Mouse (Mus musculus): ENCODE results near the gene Clic1.

Clic1 gene

DNA sequence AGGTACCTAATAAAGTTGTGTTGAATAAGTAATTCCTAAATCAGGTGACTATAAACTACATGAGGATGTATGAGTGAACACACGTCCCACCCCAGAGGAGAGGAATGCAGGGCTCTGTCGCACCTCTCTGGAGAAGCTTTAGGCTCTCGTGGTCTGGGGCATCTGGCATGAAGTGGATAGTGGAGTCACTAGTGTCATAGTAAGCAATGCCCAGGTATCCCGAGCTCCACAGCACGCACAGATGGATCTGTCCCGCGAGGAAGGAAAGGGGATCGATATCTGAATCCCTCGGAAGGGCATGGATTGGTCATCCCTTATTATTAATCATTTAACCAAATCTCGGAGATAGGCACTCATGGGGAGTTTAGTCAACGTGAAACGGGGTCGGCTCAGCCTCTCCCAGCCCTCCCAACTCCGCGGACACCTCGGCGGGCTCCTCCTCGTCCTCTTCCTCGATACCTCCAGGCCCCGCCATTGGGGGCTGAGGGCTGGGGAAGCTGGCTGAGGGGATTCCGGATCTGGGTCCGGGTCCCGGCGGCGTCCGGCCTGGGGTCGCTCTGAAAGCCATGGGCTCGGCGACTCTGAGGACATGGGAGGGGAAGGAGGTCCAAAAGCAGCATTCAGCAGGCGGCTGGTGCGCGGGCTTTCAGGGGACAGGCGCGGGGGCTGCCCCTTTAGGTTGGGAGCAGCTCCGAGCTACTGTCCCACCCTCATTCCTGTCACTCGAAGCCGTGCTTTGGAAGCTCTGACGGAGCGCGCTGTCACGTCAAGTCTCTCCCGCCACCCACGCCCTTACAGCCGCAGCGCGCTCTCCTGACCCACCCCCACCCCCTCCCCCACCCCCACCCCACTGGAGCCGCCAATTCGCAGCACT is 3.7 kb upstream of the Clic1 start:
- DNase-seq (ENCODE audit: low read depth, low spot score), result no peak

- peak; percentile 98 for DNase-seq (ENCODE audit: low read depth, low spot score)
Measured at GRCm38 (mm10) chr17:35046681-35047455, 2.9 kb upstream of the Clic1 start, which contains the start of gene Msh5. Gene Msh5, minus strand, starts transcription at chr17:35046745.

GRCm38 (mm10) chr17:35047688-35048087 is 2.1 kb upstream of the Clic1 start:
- DNase-seq (ENCODE audit: low read depth, low spot score), result no peak

- DNase-seq (ENCODE audit: low read depth, low spot score), result no peak
Measured at GRCm38 (mm10) chr17:35048149-35048931, 1.4 kb upstream of the Clic1 start.

GRCm38 (mm10) chr17:35048932-35049440 is 780 bp upstream of the Clic1 start:
- no peak for DNase-seq (ENCODE audit: low read depth, low spot score)

- peak; percentile 60 for DNase-seq (ENCODE audit: low read depth, low spot score)
Measured at GRCm38 (mm10) chr17:35050126-35050750, 472 bp downstream of the Clic1 start.

DNA sequence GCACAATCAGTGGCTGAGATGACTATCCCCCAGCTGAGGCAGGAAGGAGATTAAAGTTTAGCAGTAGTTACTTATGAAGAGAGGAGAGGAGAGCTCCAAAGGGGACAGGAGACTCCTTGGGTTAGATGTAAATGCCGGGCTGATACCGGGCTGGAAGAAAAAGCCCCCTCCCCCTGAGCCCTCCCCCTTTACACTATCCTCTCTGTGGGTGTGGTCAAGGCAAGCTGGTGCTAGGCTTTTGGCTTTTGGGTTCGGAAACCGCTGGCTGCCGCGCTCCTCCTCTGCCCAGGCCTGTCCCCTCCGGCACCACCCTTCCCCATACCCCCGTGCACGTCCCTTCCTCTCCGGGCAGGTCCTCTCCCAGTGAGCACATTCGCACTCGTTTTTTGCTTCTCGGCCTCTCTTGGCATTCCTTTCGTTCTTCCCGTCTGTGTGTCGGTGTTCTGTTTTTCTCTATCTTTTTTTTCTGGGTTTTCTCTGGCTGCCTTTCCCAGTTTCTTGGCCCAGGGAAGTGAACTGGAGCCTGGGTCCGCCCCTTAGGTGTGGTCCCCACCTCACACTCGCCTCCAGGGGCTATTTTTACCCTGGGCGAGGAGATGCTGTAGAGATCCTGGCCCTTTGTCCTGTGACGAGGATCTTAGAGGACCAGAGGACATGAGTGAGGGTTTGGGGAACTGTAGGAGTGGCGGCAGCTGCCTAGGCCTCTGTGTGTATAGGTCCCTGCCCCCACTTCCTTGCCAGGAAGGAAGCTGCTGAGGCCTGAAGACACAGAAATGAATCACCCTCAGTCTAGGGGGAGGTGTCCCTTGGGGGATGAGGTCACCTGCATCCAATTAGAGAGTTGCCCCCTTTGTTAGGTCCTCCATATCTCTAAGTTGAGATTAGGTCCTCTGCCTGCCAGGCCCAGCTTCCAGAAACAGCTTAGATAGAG is 1.7 kb downstream of the Clic1 start:
- DNase-seq (ENCODE audit: low read depth, low spot score), result peak; percentile 71

GRCm38 (mm10) chr17:35052271-35052798 is 2.6 kb downstream of the Clic1 start:
- DNase-seq (ENCODE audit: low read depth, low spot score), result no peak

DNA sequence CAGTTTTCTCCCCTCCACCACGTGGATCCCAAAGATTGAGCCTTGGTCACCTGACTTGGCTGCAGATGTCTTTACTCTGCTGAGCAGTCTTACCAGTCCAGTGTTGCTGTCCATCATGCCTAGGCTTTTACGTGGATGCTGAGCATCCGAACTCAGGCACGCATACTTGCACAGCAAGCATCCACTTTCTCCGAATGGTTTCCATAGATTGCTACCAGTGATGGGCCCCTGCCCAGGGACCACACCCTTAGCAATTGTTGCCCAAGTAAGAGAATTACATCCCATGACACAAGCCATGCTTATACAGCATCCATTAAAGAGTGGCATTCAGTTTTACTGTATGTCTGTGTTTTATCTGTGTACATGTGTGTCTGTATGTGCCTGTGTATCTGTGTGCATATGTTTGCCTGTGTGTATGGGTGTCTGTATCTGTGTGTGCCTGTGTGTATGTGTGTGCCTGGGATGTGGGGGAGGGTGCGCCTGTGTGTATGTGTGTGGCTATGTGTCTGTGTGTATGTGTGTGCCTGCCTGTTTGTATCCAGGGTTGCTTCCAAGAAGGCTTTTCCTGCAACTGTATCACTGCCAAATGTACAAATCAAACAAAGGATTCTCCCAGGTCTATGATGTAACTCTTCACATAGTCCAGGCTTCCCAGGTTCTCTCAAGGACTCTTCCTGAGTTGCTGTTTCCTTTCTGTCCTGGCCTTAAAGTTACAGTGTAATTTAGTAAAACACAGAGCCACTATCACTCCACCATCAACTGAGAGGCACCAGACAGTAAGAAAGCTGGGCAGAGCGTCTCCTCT is 6.1 kb downstream of the Clic1 start:
- no peak for DNase-seq (ENCODE audit: low read depth, low spot score)

GRCm38 (mm10) chr17:35057090-35057489 is 7.3 kb downstream of the Clic1 start:
- DNase-seq (ENCODE audit: low read depth, low spot score), result no peak

DNA sequence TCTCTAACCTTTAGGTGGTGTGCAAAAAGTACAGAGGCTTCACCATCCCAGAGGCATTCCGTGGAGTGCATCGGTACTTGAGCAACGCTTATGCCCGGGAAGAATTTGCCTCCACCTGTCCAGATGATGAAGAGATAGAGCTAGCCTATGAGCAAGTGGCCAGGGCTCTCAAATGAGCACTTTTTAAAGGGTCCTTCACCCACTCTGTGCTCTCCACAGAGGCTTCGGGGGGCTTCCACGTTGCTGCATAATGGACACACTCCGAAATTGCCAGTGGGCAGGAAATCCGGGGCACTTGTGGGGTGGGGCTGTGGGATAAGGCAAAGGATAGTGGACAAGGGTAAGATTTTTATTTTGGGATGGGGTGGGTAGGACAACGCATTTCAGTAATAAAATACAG is 8.6 kb downstream of the Clic1 start:
- DNase-seq (ENCODE audit: low read depth, low spot score), result no peak

DNA sequence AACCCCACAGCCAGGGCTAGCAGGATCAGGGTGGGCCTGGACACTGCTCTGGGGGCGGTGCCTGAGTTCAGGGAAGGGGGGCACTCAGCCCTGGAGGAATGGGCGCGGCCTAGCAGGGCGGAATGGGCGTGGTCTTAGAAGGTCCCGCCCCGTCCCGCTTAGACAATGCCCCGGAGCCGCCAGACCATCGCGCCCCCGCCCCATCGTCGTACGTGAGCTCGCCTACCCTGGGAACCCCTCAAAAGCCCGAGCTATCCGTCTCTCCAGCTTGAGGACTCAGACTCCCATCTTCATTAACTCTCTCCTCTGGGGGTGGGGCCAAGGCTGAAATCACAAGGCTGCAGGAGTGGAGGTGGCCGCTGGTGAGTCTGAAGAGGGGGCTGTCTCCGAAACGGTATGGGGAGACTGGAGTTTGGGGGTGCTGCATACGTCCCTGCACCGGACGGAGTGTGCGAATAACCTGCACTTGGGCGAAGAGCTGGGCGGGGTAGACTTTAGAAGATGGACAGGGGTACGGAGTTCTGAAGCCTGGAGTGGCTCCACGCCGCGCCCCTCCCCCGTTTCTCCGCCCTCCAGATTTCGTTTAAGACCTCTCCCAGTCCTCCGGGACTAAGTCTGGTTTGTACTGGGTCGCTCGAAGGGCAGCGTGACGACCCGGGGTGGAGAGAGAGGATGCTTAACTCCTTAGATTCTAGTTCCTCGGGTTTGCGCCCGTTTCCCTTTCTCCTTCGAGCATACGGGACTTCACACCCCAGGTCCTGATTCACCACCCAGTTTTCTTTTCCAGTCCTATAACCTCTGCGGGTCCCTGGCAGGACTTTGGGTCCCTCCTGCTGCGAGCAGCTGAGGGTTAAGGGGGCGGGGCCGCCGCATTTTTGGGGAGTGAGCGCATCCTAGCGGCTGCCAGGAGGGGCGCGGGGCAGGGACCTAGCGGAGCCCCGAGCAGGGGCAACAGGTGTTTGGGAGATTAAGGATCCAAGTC is 9.4 kb downstream of the Clic1 start, which contains the start of gene Ddah2:
Gene Ddah2 (plus strand): TSS at position 125 of the 982 bp plus-strand sequence.
- DNase-seq (ENCODE audit: low read depth, low spot score), result peak; percentile 82

DNA sequence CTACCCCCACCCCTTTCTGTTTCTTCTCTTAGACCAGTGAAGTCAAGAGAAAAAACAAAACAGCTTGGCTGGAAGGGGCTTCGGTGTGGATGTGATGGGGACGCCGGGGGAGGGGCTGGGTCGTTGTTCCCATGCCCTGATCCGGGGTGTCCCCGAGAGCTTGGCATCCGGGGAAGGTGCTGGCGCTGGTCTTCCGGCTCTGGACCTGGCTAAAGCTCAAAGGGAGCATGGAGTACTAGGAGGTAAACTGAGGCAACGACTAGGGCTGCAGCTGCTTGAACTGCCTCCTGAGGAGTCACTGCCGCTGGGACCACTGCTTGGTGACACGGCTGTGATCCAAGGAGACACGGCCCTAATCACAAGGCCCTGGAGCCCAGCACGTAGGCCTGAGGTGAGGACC is 10.3 kb downstream of the Clic1 start:
- no peak for DNase-seq (ENCODE audit: low read depth, low spot score)

GRCm38 (mm10) chr17:35060737-35061297 is 11.1 kb downstream of the Clic1 start:
- DNase-seq (ENCODE audit: low read depth, low spot score), result no peak

DNA sequence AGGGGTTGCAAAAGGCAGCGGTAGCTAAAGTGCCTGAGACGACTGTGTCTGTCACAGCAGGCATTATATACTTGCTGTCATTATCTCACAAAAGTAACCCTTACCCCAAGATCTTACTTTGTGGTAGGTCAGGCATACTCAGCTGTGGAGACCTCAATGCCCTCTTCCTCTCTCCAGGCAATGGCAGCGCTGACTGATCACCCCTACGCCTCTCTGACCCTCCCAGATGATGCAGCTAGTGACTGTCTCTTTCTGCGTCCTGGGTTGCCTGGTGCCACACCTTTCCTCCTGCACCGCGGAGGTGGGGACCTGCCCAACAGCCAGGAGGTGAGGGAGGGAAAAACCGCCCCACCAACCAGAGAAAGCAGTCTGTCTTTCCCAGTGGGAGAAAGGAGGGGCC is 11.5 kb downstream of the Clic1 start:
- no peak for DNase-seq (ENCODE audit: low read depth, low spot score)

DNA sequence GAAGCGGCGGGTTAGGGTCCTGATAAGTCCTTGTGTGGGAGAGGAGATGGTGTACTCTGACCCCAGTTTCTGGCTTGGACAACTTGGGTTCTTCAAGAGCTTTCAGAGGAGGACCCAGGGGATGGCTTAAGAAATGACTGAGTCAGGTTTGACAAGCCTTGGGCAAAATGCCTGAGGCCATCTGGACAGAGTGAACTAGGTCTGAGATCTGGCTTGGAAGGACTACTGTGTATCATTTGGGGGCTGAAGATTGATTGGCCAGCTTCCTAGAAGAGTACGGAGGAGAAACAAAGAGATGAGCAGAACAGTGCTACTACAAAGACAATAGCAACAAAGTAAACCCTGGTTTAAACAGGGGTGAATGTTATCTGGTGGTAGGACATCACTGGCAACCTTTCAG is 13.7 kb downstream of the Clic1 start:
- no peak for DNase-seq (ENCODE audit: low read depth, low spot score)

GRCm38 (mm10) chr17:35064378-35064877 is 14.7 kb downstream of the Clic1 start:
- no peak for DNase-seq (ENCODE audit: low read depth, low spot score)

All from skeletal muscle tissue, adult 2 months (tissue).